In the genomic region with DNA sequence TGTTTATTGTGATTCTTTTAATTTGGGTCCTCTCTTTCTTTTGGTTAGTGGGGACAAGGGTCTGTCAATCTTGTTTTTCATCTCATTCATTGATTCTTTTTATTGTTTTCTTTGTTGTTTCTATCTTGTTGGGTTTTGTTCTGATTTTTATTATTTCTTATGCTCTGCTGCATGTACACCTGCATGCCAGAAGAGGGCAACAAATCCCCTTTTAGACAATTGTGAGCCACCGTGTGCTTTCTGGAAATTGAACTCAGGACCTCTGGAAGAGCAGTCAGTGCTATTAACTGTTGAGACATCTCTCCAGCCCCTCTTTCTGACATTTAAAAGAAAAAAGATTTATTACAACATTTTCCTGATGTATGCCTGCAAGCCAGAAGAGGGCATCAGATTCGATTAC, we compare ENCODE assay signal across 1 mouse cellular context.
TF ChIP-seq lines count a peak whose summit lies in the region.

No protein-coding gene starts in this region.

TF ChIP-seq in CH12.LX, 34 proteins besides CTCF, POLR2A, EP300 and RAD21:
- TF ChIP-seq PAX5 (IDR thresholded peaks at IDR 0.05; ENCODE audit: low read length) (no peak), USF1 (IDR thresholded peaks at IDR 0.05; ENCODE audit: low read depth, low read length) (no peak), USF2 (conservative IDR thresholded peaks at IDR 0.05; ENCODE audit: low read depth, low read length) (no peak), SIN3A (IDR thresholded peaks at IDR 0.05; ENCODE audit: low read length) (no peak), TBP (conservative IDR thresholded peaks at IDR 0.05; ENCODE audit: low read depth, low read length) (no peak), CHD2 (IDR thresholded peaks at IDR 0.05; ENCODE audit: low read length) (no peak), BHLHE40 (IDR thresholded peaks at IDR 0.05; ENCODE audit: low read depth, low read length) (no peak), KAT2A (IDR thresholded peaks at IDR 0.05; ENCODE audit: insufficient replicate concordance, low read length) (no peak), GABPA (IDR thresholded peaks at IDR 0.05; ENCODE audit: insufficient replicate concordance, low read depth, low read length) (no peak), E2F4 (IDR thresholded peaks at IDR 0.05; ENCODE audit: insufficient replicate concordance, low read depth, low read length) (no peak), TCF12 (IDR thresholded peaks at IDR 0.05; ENCODE audit: low read depth, low read length) (no peak), CHD1 (IDR thresholded peaks at IDR 0.05; ENCODE audit: low read depth, low read length) (no peak), RCOR1 (conservative IDR thresholded peaks at IDR 0.05; ENCODE audit: low read depth, low read length) (no peak), MAZ (IDR thresholded peaks at IDR 0.05; ENCODE audit: low read depth, low read length) (no peak)
